Mouse (Mus musculus) intestine, embryonic 15.5 days (tissue): ENCODE measurements at regions not wholly inside any gene's neighbourhood (a gene's known extent, or its start where the extent isn't known, plus 50 kb on each side); places are given as distances from the start of the nearest gene placed in this dataset.
"Not testable (repeated sequence)": the region's sequence is repeated elsewhere in the genome, so short reads cannot be mapped to it uniquely, and the experiment has no call there.

Experiments used
- ATAC-seq: fragments of 200-750 bp; cut with Nextera tagmentation; 2 replicates; pipeline ENCODE4 v1.8.0; 2017; ENCODE audit warnings: moderate TSS enrichment, moderate library complexity
- H3K27ac ChIP-seq: fragments of 300-500 bp; sonication (generic); 2 replicates; pipeline ENCODE4 v1.5.1; 2015; ENCODE audit warnings: mild to moderate bottlenecking, inconsistent platforms
- H3K27me3 ChIP-seq: fragments of 300-500 bp; sonication (generic); replicated peaks from 2 replicates; pipeline ENCODE4 v1.6.1; 2015; ENCODE audit warnings: inconsistent platforms
- H3K36me3 ChIP-seq: fragments of 300-500 bp; sonication (generic); 2 replicates; pipeline ENCODE4 v1.6.1; 2015; ENCODE audit warnings: inconsistent platforms
- H3K4me1 ChIP-seq: fragments of 300-500 bp; sonication (generic); replicated peaks from 2 replicates; pipeline ENCODE4 v1.6.1; 2015; ENCODE audit warnings: inconsistent platforms
- H3K4me2 ChIP-seq: fragments of 300-500 bp; sonication (generic); replicated peaks from 2 replicates; pipeline ENCODE4 v1.6.1; 2015; ENCODE audit warnings: mild to moderate bottlenecking, inconsistent platforms
- H3K4me3 ChIP-seq: fragments of 300-500 bp; sonication (generic); replicated peaks from 2 replicates; pipeline ENCODE4 v1.5.1; 2015; ENCODE audit warnings: inconsistent platforms
- H3K9ac ChIP-seq: fragments of 300-500 bp; sonication (generic); 2 replicates; pipeline ENCODE4 v1.6.1; 2015; ENCODE audit warnings: inconsistent platforms
- H3K9me3 ChIP-seq: fragments of 300-500 bp; sonication (generic); 2 replicates; pipeline ENCODE4 v1.6.1; 2016; ENCODE audit warnings: inconsistent platforms
- WGBS: fragments of 180-500 bp; shearing (Covaris S2); methylation state at CpG from one replicate; pipeline ENCODE4 v1.1.7; 2015; 5-methylcytosine and 5-hydroxymethylcytosine counted together

- no peak for ATAC-seq
- Histone ChIP-seq H3K4me1 (peaks cover 8% of the 10 kb centered on the region; the same call in 1 of the 2 replicates), H3K4me3 (no peak overlapping the region), H3K36me3 (no peaks in the 10 kb centered on the region), H3K27ac (no peak overlapping the region), H3K9me3 (no peaks in the 10 kb centered on the region), H3K9ac (no peak overlapping the region), H3K27me3 (no peaks in the 10 kb centered on the region), H3K4me2 (no peak overlapping the region)
- WGBS, result 49% methylated on average over 9 of the region's 9 CpGs
These were observed 233.4 kb upstream of the Smim15 start for GRCm38 (mm10) chr13:107810802-107811192.

DNA sequence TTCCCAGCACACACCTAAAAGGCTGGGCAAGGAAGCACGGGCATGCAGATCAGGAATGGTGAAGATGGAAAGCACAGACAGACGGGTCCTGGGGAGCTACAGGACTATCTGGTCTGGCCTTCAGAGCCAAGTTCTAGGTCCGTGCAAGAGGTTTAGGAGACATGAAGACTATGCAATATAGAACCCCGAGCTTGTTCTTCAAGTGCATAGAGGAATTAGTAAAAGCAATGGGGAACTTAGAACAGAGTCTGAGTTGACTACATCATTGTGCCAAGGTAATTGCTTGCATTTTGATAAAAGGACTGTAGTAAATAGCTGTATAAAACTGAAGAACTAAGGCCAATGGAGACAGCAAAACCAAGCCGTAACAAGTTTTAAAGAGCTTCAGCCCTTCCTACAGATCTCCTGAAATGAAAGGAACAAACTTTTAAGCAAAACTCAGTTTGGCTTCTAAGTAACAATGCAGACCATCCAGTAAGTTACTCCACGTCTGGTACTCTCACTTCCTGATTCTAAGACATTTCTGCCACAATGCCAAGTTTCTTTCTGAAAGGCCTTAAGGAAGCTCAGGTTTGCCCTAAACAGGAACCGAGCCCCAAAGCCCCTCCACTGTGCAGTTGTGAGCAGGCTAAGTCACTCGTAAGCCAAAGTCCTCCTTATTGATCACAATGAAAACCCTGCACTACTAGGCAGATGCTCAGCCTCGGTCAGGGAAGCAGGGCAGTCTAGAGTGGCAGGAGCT lies 234.0 kb upstream of the Smim15 start:
- Histone ChIP-seq H3K27ac (no peak overlapping the region), H3K36me3 (no peaks in the 10 kb centered on the region), H3K4me3 (no peak overlapping the region), H3K4me1 (peaks cover 8% of the 10 kb centered on the region; the same call in 1 of the 2 replicates), H3K4me2 (no peak overlapping the region), H3K27me3 (no peaks in the 10 kb centered on the region), H3K9me3 (no peaks in the 10 kb centered on the region), H3K9ac (no peak overlapping the region)
- ATAC-seq, result no peak
- WGBS, result 65% methylated on average over 9 of the region's 9 CpGs

- Histone ChIP-seq H3K4me3 (no peak overlapping the region), H3K36me3 (no peaks in the 10 kb centered on the region), H3K9me3 (no peaks in the 10 kb centered on the region), H3K4me2 (no peak overlapping the region), H3K9ac (no peak overlapping the region), H3K27me3 (no peaks in the 10 kb centered on the region), H3K4me1 (peaks cover 8% of the 10 kb centered on the region; the same call in 1 of the 2 replicates), H3K27ac (no peak overlapping the region)
- ATAC-seq, result no peak
- 74% methylated on average over 2 of the region's 2 CpGs for WGBS
These were observed 235.3 kb upstream of the Smim15 start for GRCm38 (mm10) chr13:107808961-107809360.

- Histone ChIP-seq H3K4me2 (no peak overlapping the region), H3K4me3 (no peak overlapping the region), H3K27me3 (no peaks in the 10 kb centered on the region), H3K9me3 (no peaks in the 10 kb centered on the region), H3K9ac (no peak overlapping the region), H3K4me1 (peaks cover 2% of the 10 kb centered on the region), H3K27ac (no peak overlapping the region), H3K36me3 (no peaks in the 10 kb centered on the region)
- ATAC-seq, result no peak
- 96% methylated on average over 1 of the region's 1 CpGs for WGBS
These were observed 239.8 kb upstream of the Smim15 start for GRCm38 (mm10) chr13:107804418-107804817.

DNA sequence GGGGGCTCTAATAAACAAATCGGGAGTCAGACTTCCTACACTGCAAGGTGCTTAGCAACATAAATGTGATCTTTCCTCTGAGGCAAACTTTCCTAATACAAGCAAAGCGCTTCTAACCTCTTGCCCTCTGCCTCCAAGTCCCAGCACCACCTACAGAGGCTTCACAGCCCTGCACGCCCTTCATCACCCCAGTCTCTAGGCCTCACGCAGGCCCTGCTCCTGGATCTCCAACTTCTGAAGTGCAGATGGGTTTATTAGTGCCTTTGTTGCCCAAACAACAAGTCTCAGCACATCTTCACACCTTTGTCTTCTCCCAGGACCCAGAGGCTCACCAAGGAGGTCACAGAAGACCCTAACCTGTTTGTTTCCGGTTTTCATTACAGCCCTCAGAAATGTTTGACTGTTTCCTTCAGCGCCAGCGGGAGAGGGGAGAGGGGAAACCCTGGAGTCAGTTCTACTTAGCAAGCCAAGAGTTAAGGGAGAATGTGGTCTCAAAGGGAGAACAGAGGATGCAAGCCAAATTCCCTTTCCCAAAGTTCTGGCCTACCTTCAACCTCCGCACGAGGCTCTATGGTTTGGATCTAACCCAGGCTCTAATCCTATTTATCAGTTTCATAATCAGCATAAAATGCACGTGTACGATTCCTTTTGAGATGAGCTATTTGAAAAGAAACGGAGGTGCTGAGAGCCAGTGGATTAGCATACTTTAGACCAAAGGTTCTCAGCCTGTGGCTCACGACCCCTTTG lies 244.9 kb upstream of the Smim15 start:
- Histone ChIP-seq H3K9ac (no peak overlapping the region), H3K27ac (no peak overlapping the region), H3K4me1 (peaks cover 10% of the 10 kb centered on the region), H3K4me3 (no peak overlapping the region), H3K9me3 (no peaks in the 10 kb centered on the region), H3K4me2 (no peak overlapping the region), H3K36me3 (no peaks in the 10 kb centered on the region), H3K27me3 (no peaks in the 10 kb centered on the region)
- no peak for ATAC-seq
- WGBS, result 44% methylated on average over 13 of the region's 13 CpGs

DNA sequence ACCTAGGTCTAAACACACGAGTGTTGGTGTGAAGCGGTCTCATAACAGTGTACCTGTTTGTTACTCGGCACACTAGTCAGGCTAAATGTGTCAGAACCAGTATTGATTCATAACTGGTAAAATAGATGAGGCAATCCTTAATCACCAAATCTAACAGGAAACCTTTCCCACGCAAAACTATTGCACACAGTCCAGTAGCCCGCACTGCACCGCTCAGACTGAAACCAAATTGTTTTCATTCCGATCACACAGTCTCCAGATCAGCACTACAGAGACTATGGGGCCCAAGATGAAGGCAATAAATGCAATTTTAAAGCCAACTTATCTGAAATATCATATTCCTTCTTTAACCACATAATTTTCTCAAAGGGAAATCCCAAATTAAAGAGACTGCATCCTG lies 246.1 kb upstream of the Smim15 start:
- 49% methylated on average over 7 of the region's 7 CpGs for WGBS
- Histone ChIP-seq H3K27me3 (no peaks in the 10 kb centered on the region), H3K36me3 (no peaks in the 10 kb centered on the region), H3K9me3 (no peaks in the 10 kb centered on the region), H3K9ac (no peak overlapping the region), H3K4me2 (no peak overlapping the region), H3K4me3 (no peak overlapping the region), H3K27ac (no peak overlapping the region), H3K4me1 (peaks cover 16% of the 10 kb centered on the region)
- ATAC-seq, result no peak

- H3K4me2 ChIP-seq, result no peak overlapping the region
- ATAC-seq, result no peak
- peaks cover 19% of the 10 kb centered on the region for H3K4me1 ChIP-seq
- 66% methylated on average over 3 of the region's 3 CpGs for WGBS
- H3K4me3 ChIP-seq, result no peak overlapping the region
- H3K36me3 ChIP-seq, result no peaks in the 10 kb centered on the region
- H3K9ac ChIP-seq, result no peak overlapping the region
- H3K9me3 ChIP-seq, result no peaks in the 10 kb centered on the region
- H3K27ac ChIP-seq, result no peak overlapping the region
- no peaks in the 10 kb centered on the region for H3K27me3 ChIP-seq
These were observed 248.7 kb upstream of the Smim15 start for GRCm38 (mm10) chr13:107795516-107795915.

GRCm38 (mm10) chr13:107791770-107792169 lies 252.5 kb upstream of the Smim15 start:
- no peaks in the 10 kb centered on the region for H3K9me3 ChIP-seq
- no peak overlapping the region for H3K4me3 ChIP-seq
- H3K4me2 ChIP-seq, result no peak overlapping the region
- no peak for ATAC-seq
- no peaks in the 10 kb centered on the region for H3K27me3 ChIP-seq
- H3K4me1 ChIP-seq, result peaks cover 9% of the 10 kb centered on the region
- no peak overlapping the region for H3K9ac ChIP-seq
- H3K36me3 ChIP-seq, result no peaks in the 10 kb centered on the region
- H3K27ac ChIP-seq, result no peak overlapping the region
- 82% methylated on average over 9 of the region's 9 CpGs for WGBS

GRCm38 (mm10) chr13:107784971-107785370 lies 259.3 kb upstream of the Smim15 start:
- no peak overlapping the region for H3K9ac ChIP-seq
- no peak overlapping the region for H3K4me2 ChIP-seq
- H3K36me3 ChIP-seq, result no peaks in the 10 kb centered on the region
- no peaks in the 10 kb centered on the region for H3K9me3 ChIP-seq
- H3K27ac ChIP-seq, result no peak overlapping the region
- WGBS, result 51% methylated on average over 5 of the region's 5 CpGs
- no peaks in the 10 kb centered on the region; the same call in 1 of the 2 replicates for H3K4me1 ChIP-seq
- no peaks in the 10 kb centered on the region for H3K27me3 ChIP-seq
- ATAC-seq, result no peak
- no peak overlapping the region for H3K4me3 ChIP-seq

- Histone ChIP-seq H3K27ac (no peak overlapping the region), H3K9ac (no peak overlapping the region), H3K9me3 (no peaks in the 10 kb centered on the region), H3K27me3 (no peaks in the 10 kb centered on the region), H3K36me3 (no peaks in the 10 kb centered on the region), H3K4me3 (no peak overlapping the region), H3K4me1 (no peaks in the 10 kb centered on the region; the same call in 1 of the 2 replicates), H3K4me2 (no peak overlapping the region)
- ATAC-seq, result peak; percentile 31; the same call in 1 of the 2 replicates
- 90% methylated on average over 8 of the region's 8 CpGs for WGBS
These were observed 262.5 kb upstream of the Smim15 start for GRCm38 (mm10) chr13:107781741-107782140.

DNA sequence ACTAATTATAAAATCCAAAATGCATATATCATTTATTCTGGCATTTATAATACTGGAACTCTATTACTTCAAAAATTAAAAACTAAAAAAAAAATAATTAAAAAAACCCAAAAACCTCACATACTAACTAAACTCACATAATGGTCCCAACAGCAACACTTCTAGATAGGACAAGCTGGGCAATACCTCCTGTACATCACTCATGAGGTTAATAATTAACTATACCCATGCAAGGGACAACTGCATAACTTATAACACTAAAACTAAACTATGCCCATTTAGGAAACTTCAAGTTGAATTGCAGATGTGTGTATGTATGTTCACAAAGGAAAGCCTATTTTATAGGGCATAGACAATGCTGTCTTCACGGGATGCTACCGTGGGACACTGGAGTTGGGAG lies 263.0 kb upstream of the Smim15 start:
- peak; percentile 71 for ATAC-seq
- H3K9ac ChIP-seq, result no peak overlapping the region
- H3K36me3 ChIP-seq, result no peaks in the 10 kb centered on the region
- WGBS, result 87% methylated on average over 2 of the region's 2 CpGs
- H3K27me3 ChIP-seq, result no peaks in the 10 kb centered on the region
- no peaks in the 10 kb centered on the region for H3K9me3 ChIP-seq
- no peak overlapping the region for H3K4me3 ChIP-seq
- no peak overlapping the region for H3K4me2 ChIP-seq
- no peak overlapping the region for H3K27ac ChIP-seq
- no peaks in the 10 kb centered on the region; the same call in 1 of the 2 replicates for H3K4me1 ChIP-seq

- 93% methylated on average over 4 of the region's 4 CpGs for WGBS
- H3K27ac ChIP-seq, result no peak overlapping the region
- no peak overlapping the region for H3K4me3 ChIP-seq
- H3K4me1 ChIP-seq, result no peaks in the 10 kb centered on the region; the same call in 1 of the 2 replicates
- no peaks in the 10 kb centered on the region for H3K27me3 ChIP-seq
- H3K9me3 ChIP-seq, result no peaks in the 10 kb centered on the region
- no peaks in the 10 kb centered on the region for H3K36me3 ChIP-seq
- H3K9ac ChIP-seq, result no peak overlapping the region
- no peak for ATAC-seq
- no peak overlapping the region for H3K4me2 ChIP-seq
These were observed 264.7 kb upstream of the Smim15 start for GRCm38 (mm10) chr13:107779591-107779990.

DNA sequence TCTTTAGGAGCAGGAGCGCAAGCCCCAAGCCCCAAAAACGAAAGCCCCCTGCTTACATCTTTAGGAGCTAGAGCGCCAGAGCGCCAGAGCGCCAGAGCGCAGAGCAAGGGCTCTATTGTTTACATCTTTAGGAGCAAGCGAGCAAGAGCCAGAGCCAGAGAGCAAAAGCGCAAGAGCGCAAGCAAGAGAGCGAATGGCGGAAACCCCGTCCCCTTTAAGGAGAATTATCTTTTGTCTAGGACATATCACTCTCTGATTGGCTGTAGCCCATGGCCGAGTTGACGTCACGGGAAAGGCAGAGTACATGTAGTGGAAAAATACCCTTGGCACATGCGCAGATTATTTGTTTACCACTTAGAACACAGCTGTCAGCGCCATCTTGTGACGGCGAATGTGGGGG lies 269.7 kb upstream of the Smim15 start:
- H3K9ac ChIP-seq, ATAC-seq, H3K4me3 ChIP-seq, H3K9me3 ChIP-seq, H3K27ac ChIP-seq, H3K4me1 ChIP-seq, H3K4me2 ChIP-seq, H3K36me3 ChIP-seq, H3K27me3 ChIP-seq: not testable (repeated sequence)
- 94% methylated on average over 19 of the region's 19 CpGs for WGBS
